Mouse (Mus musculus): Measurements from ENCODE around the gene Taf9b. TPM values are rescaled to one million over a fixed set of nuclear protein-coding genes. Genes with fewer than 3 reads are reported as not detected.

Gene Taf9b
- polyA plus RNA-seq (2015; fragmentation: Nextera tagmentation; extraction: Ambion mirVana) = 15.0 and 25.4 TPM in 2 replicates

DNA sequence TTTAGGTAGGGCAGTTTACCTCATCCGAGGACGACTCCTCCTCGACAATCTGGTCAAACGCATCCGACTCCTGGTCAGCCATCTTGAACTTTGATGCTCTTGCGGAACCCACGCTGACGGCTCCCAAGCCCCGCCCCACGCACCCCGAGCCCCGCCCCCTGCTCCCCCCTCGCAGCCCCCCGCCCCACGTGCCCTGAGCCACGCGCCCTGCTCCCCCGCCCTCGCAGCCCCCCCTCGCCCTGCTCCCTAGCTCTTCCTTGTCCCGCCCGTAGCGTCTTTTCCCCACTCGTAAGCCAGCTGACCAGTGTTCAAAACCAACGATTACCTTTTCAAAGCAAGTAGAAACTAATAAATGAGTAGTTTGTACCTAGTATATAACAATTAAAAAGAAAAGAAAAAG, at the start of gene Taf9b:
Gene Taf9b (minus strand): TSS at position 101 of the 400 bp plus-strand sequence.

DNA sequence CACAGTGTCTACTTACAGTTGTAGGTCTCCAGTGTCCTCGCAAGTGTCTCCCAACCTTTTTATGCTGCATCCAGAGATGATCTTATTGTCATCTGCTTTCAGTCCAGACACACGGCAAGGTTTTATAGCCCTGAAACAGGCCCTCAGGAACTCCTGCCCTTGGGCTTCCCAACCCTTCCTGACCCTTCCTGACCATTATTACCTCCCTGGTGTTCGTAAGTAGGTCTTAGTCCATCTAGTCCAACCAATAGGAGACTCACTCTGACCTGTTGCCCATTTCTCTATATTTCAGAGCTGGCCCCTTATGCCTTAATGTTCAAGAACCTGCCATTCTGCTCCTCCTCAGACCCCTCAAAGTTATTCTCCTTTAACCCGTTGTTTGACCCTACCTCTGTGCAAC, 34.3 kb upstream of the Taf9b start, which contains the start of gene Fnd3c2:
Gene Fnd3c2 (minus strand): TSS at position 101 of the 400 bp plus-strand sequence.

GRCm38 (mm10) chrX:106186713-106187649, 34.0 kb downstream of the Taf9b start, which contains the start of gene Pgk1:
Gene Pgk1 (plus strand): TSS chrX:106187100.

Other genes with a start within 250 kb of the Taf9b start
- 23.7 and 30.6 TPM in 2 replicates for gene Magt1, start 209.3 kb downstream of the Taf9b start, polyA plus RNA-seq (2015; fragmentation: Nextera tagmentation; extraction: Ambion mirVana)
- gene Cox7b, start 205.5 kb downstream of the Taf9b start, polyA plus RNA-seq (2015; fragmentation: Nextera tagmentation; extraction: Ambion mirVana) = 590 and 1,189 TPM in 2 replicates
- 19.1 and 21.0 TPM in 2 replicates for gene Atp7a, start 193.9 kb downstream of the Taf9b start, polyA plus RNA-seq (2015; fragmentation: Nextera tagmentation; extraction: Ambion mirVana)
- 1.4 and 2.0 TPM in 2 replicates for gene Tlr13, start 78.0 kb downstream of the Taf9b start, polyA plus RNA-seq (2015; fragmentation: Nextera tagmentation; extraction: Ambion mirVana)
- 130 and 194 TPM in 2 replicates for gene Pgk1, start 34.1 kb downstream of the Taf9b start, polyA plus RNA-seq (2015; fragmentation: Nextera tagmentation; extraction: Ambion mirVana)
- 0.08 TPM in 1 of 2 replicates, not detected in the other for gene Fnd3c2, start 34.2 kb upstream of the Taf9b start, polyA plus RNA-seq (2015; fragmentation: Nextera tagmentation; extraction: Ambion mirVana)